Mouse (Mus musculus) cortical plate, adult 2 months (tissue): ENCODE measurements around the gene Snupn.

Experiments
- CTCF ChIP-seq: fragments of 200-500 bp; IDR thresholded peaks from 2 replicates; pipeline ENCODE4 v1.5.1; 2011; ENCODE audit warnings: mild to moderate bottlenecking, control low read depth, low read length; ENCODE audit not compliant: insufficient read depth; ENCODE audit errors: extremely low read depth
- POLR2A ChIP-seq: fragments of 200-500 bp; IDR thresholded peaks from 2 replicates; pipeline ENCODE4 v1.6.1; 2011; ENCODE audit warnings: mild to moderate bottlenecking, low read length, control low read depth; ENCODE audit not compliant: insufficient read depth; ENCODE audit errors: extremely low read depth

DNA sequence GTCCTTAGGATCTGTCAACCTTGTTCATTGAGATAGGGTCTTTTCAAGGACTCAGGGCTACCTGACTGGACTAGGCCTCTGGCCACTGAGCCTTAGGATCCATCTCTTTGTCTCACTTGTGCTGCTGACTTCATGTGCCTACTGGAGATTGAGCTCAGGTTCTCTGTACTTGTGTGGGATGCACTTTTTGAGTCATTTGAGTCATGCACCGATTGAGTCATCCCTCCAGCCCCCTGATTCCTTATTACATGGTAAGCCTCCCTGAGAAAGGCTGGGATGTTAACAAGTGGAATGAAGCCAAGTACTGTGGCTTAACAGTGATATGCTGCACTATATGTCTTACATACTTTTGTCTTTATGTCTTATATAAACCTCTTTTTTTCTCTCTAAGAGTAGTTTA lies 81.1 kb downstream of the Snupn start:
- TF ChIP-seq POLR2A, result 0 out of 2 replicates have a peak, but pooled peaks have one; percentile 30
- no peak for TF ChIP-seq CTCF
